Mouse (Mus musculus) lung, embryonic 14.5 days (tissue): ENCODE measurements around the gene Cd46. TPM values are rescaled to one million over a fixed set of nuclear protein-coding genes. Genes with fewer than 3 reads are reported as not detected.

Experiments used
- ATAC-seq: fragments of 200-750 bp; cut with Nextera tagmentation; 2 replicates; pipeline ENCODE4 v1.8.0; 2017; ENCODE audit warnings: mild to moderate bottlenecking, moderate TSS enrichment, moderate library complexity; ENCODE audit not compliant: insufficient read depth
- DNase-seq: peaks from one replicate; pipeline ENCODE4 v3.0.0-alpha.2; 2015
- H3K27ac ChIP-seq: fragments of 300-500 bp; sonication (generic); 2 replicates; pipeline ENCODE4 v1.5.1; 2014; ENCODE audit warnings: low read depth, mild to moderate bottlenecking, moderate library complexity
- H3K27me3 ChIP-seq: fragments of 300-500 bp; sonication (generic); 2 replicates; pipeline ENCODE4 v1.6.1; 2014; ENCODE audit warnings: low read length, control low read depth; ENCODE audit not compliant: insufficient read depth
- H3K36me3 ChIP-seq: fragments of 300-500 bp; sonication (generic); 2 replicates; pipeline ENCODE4 v1.6.1; 2014; ENCODE audit warnings: control low read depth; ENCODE audit not compliant: insufficient read depth
- H3K4me1 ChIP-seq: fragments of 300-500 bp; sonication (generic); 2 replicates; pipeline ENCODE4 v1.6.1; 2014; ENCODE audit warnings: antibody characterized with exemption, control low read depth; ENCODE audit not compliant: insufficient read depth
- H3K4me2 ChIP-seq: fragments of 300-500 bp; sonication (generic); 2 replicates; pipeline ENCODE4 v1.6.1; 2014; ENCODE audit warnings: mild to moderate bottlenecking
- H3K4me3 ChIP-seq: fragments of 300-500 bp; sonication (generic); 2 replicates; pipeline ENCODE4 v1.5.1; 2014; ENCODE audit warnings: low read depth, low read length
- H3K9ac ChIP-seq: fragments of 300-500 bp; sonication (generic); 2 replicates; pipeline ENCODE4 v1.6.1; 2014
- H3K9me3 ChIP-seq: fragments of 300-500 bp; sonication (generic); 2 replicates; pipeline ENCODE4 v1.6.1; 2016; ENCODE audit warnings: low read depth, low read length, control low read depth
- CTCF ChIP-seq: IDR thresholded peaks from 2 replicates; pipeline ENCODE4 v1.5.1; 2016; ENCODE audit warnings: antibody characterized with exemption, low read depth
- WGBS: fragments of 180-500 bp; shearing (Covaris S2); extraction: QIAGEN DNeasy Blood & Tissue Kit; methylation state at CpG from one replicate; pipeline ENCODE4 v1.1.7; 2014; 5-methylcytosine and 5-hydroxymethylcytosine counted together
- polyA plus RNA-seq: library from polyadenylated mRNA; unstranded; fragments of >200 nt; fragmentation: Nextera tagmentation; extraction: Ambion mirVana; gene quantifications from 2 replicates; pipeline ENCODE4 v1.2.1, GENCODE M21; 2014

Cd46 gene
- polyA plus RNA-seq, 1 experiment from 2014 or later = 0.68 TPM

GRCm38 (mm10) chr1:195113621-195114020 lies 21.6 kb upstream of the Cd46 start:
- Histone ChIP-seq H3K27ac (no peak overlapping the region), H3K4me1 (no peaks in the 10 kb centered on the region), H3K4me3 (no peak overlapping the region), H3K27me3 (no peaks in the 10 kb centered on the region), H3K9ac (no peak overlapping the region), H3K9me3 (no peaks in the 10 kb centered on the region), H3K36me3 (peaks cover 52% of the 10 kb centered on the region), H3K4me2 (no peak overlapping the region)
- DNase-seq (no peak), ATAC-seq (no peak)
- no peak for TF ChIP-seq CTCF
- 84% methylated on average over 4 of the region's 4 CpGs for WGBS

GRCm38 (mm10) chr1:195100693-195101092 lies 8.6 kb upstream of the Cd46 start:
- Histone ChIP-seq H3K36me3 (peaks cover 39% of the 10 kb centered on the region), H3K4me3 (no peak overlapping the region), H3K9ac (no peak overlapping the region), H3K9me3 (no peaks in the 10 kb centered on the region), H3K27me3 (no peaks in the 10 kb centered on the region), H3K4me2 (no peak overlapping the region), H3K4me1 (no peaks in the 10 kb centered on the region), H3K27ac (no peak overlapping the region)
- no peak for TF ChIP-seq CTCF
- DNase-seq (no peak), ATAC-seq (no peak)
- 21% methylated on average over 4 of the region's 4 CpGs for WGBS

- no peak for ATAC-seq
- Histone ChIP-seq H3K9me3 (no peaks in the 10 kb centered on the region), H3K4me1 (no peaks in the 10 kb centered on the region), H3K4me3 (no peak overlapping the region), H3K36me3 (peaks cover 28% of the 10 kb centered on the region), H3K4me2 (no peak overlapping the region), H3K27me3 (no peaks in the 10 kb centered on the region), H3K9ac (no peak overlapping the region), H3K27ac (no peak overlapping the region)
- 93% methylated on average over 1 of the region's 1 CpGs for WGBS
- DNase-seq = no peak
- no peak for TF ChIP-seq CTCF
Observed at GRCm38 (mm10) chr1:195098004-195098403, 6.0 kb upstream of the Cd46 start.

DNA sequence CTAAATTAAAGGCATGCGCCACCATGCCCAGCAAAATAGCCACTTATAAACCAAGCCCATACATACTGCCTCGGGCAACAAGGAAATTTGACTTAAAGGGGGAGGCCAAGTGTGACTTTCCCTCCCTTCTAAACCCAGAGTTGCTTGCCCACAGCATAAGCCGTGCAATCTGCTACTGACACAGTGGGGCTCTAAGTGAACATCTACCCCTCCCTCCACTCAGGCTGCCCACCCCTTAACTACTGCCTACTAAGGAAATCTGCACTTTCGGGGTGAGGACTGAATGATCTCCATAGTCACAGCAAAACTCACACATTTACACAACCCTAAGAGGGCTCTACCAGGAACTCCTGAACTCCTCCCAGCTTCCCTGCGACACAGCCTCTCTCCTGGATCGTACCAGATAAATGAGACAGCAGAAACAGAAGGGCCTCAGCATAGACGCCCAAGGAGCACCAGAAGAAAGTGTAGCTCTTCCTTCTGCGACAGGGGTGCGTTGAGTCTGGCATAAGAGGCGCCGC lies 290 bp downstream of the Cd46 start:
- Histone ChIP-seq H3K4me3 (peak overlapping the region; percentile 40), H3K4me2 (peak overlapping the region; percentile 65), H3K27ac (peak overlapping the region; percentile 54; the same call in 1 of the 2 replicates), H3K9ac (peak overlapping the region; percentile 34), H3K9me3 (no peaks in the 10 kb centered on the region), H3K27me3 (no peaks in the 10 kb centered on the region), H3K36me3 (peaks cover 5% of the 10 kb centered on the region; the same call in 1 of the 2 replicates), H3K4me1 (no peaks in the 10 kb centered on the region)
- TF ChIP-seq CTCF = no peak
- ATAC-seq (peak; percentile 84), DNase-seq (no peak)
- WGBS = 19% methylated on average over 11 of the region's 11 CpGs

DNA sequence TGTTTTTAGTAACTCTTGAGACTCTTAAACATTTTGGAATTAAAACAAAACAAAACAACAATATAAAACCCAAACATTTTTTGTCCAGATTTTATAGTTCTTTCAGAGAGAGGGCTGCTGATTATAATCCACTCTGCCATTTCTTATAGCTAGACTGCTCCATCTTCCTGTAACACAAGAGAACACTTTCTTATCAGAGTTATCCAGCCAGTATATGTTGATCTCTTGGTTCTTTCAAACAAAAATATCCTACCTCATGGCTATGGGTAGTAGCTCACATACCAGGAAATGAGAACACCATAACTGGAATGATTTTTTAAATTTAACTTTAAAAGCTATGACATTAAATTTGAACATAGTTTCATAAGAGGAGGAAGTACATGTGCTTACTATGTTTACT lies 9.9 kb downstream of the Cd46 start:
- Histone ChIP-seq H3K4me1 (no peaks in the 10 kb centered on the region), H3K27ac (no peak overlapping the region), H3K9ac (no peak overlapping the region), H3K4me3 (no peak overlapping the region), H3K36me3 (no peaks in the 10 kb centered on the region), H3K27me3 (no peaks in the 10 kb centered on the region), H3K9me3 (no peaks in the 10 kb centered on the region), H3K4me2 (no peak overlapping the region)
- ATAC-seq (no peak), DNase-seq (no peak)
- no peak for TF ChIP-seq CTCF

DNA sequence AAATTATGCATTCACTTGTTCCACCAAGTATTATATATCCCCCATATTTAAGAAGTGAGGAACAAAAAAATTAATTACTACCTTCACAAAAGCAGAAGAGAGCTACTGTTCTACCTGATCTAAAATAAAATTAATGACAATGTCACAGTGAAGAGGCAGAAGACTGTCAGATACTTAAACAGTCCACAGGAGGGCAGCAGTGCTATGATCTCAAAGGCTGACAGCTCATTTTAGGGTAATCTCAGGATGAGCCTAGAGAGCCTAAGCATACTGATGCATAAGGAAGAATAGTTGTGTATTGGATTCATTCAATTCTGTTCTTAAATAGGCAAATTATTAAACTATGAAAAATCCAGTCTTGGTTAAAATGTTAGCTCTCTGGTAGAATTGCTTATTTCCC lies 51.6 kb downstream of the Cd46 start:
- H3K4me3 ChIP-seq = no peak overlapping the region
- ATAC-seq = no peak
- no peak overlapping the region for H3K9ac ChIP-seq
- H3K36me3 ChIP-seq = no peaks in the 10 kb centered on the region
- H3K27me3 ChIP-seq = no peaks in the 10 kb centered on the region
- TF ChIP-seq CTCF = peak; percentile 67
- H3K4me1 ChIP-seq = no peaks in the 10 kb centered on the region
- H3K4me2 ChIP-seq = no peak overlapping the region
- H3K9me3 ChIP-seq = no peaks in the 10 kb centered on the region
- DNase-seq = peak; percentile 71
- no peak overlapping the region for H3K27ac ChIP-seq

- no peaks in the 10 kb centered on the region for H3K36me3 ChIP-seq
- 53% methylated on average over 1 of the region's 1 CpGs for WGBS
- no peak overlapping the region for H3K9ac ChIP-seq
- H3K27ac ChIP-seq = no peak overlapping the region
- no peak for ATAC-seq
- H3K4me2 ChIP-seq = no peak overlapping the region
- no peaks in the 10 kb centered on the region for H3K27me3 ChIP-seq
- H3K4me3 ChIP-seq = no peak overlapping the region
- DNase-seq = no peak
- no peaks in the 10 kb centered on the region for H3K4me1 ChIP-seq
- TF ChIP-seq CTCF = no peak
- no peaks in the 10 kb centered on the region for H3K9me3 ChIP-seq
Observed at GRCm38 (mm10) chr1:195038386-195038785, 53.7 kb downstream of the Cd46 start.

- ATAC-seq = no peak
- TF ChIP-seq CTCF = no peak
- DNase-seq = no peak
- H3K36me3 ChIP-seq = no peaks in the 10 kb centered on the region
- no peaks in the 10 kb centered on the region for H3K4me1 ChIP-seq
- no peaks in the 10 kb centered on the region for H3K27me3 ChIP-seq
- H3K4me2 ChIP-seq = no peak overlapping the region
- no peaks in the 10 kb centered on the region for H3K9me3 ChIP-seq
- no peak overlapping the region for H3K27ac ChIP-seq
- WGBS = 75% methylated on average over 1 of the region's 1 CpGs
- no peak overlapping the region for H3K9ac ChIP-seq
- H3K4me3 ChIP-seq = no peak overlapping the region
Observed at GRCm38 (mm10) chr1:195037985-195038384, 54.1 kb downstream of the Cd46 start.
